Mouse (Mus musculus) ES-CJ7 (cell line): ENCODE measurements around the gene Clcn6.

Source experiments
- DNase-seq: peaks from one replicate; pipeline ENCODE4 v3.0.0; 2011; ENCODE audit warnings: low read depth, low spot score

Clcn6 gene

DNA sequence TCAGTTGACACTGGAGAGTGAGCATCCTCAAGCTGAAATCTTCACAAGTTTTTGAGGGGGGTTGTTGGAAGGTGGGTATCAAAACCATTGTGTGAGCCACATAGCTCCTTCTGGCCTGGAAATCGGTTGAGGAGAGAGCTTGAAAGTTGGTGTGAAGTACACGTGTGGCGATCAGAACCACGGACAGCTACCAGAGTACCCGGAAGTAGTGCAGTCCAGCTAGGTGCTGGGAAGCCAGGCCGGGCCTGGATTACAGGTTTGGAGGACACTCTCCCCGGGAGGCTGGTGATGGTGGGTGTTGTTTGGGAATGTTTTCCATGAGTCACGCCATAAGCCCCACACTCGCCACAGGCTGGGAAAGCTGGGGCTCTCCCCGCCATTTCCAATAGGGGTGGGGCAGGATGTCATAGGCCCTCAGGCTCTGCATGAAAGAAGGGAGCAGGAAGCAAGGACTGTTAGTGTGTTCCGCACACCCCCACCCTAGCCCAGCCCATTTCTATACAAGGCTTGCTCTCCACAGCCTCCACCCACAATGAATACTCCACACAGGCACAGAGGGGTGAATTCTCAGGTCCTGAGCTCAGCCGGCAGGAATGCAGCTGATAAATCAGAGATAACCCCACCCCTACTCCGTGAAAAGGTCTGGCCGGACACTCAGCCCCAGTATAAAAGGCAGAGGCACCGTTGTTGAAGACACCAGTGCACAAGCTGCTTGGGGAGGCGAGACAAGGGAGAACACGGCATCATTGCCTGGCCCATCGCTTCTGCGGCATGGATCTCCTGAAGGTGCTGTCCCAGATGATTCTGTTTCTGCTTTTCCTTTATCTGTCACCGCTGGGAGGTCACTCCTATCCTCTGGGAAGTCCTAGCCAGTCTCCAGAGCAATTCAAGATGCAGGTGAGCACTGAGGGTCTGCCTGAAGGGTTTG lies 53.2 kb downstream of the Clcn6 start, which contains the start of gene Nppb:
TSS of gene Nppb (plus strand) at position 584 of the 928 bp plus-strand sequence.
- DNase-seq = peak; percentile 85

DNA sequence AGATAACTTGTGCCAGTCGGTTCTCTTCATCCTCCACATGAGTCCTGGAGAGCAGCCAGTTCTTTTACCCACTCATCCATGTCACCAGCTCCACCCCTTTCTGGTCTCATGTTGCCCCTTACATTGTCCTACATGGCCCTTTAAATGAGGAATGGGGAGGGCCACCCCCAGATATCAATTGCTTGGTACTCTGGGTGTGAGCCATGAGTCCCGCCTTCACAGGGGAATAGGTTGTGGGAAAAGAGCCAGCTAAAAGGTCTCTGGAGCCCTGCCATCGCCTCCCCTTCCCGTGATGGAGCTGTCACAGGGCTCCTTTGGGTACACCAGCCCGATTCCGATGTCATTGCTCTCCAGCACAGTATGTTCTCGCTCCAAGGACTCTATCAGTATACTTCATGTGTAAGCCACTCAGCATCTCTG lies 59.2 kb downstream of the Clcn6 start:
- no peak for DNase-seq

DNA sequence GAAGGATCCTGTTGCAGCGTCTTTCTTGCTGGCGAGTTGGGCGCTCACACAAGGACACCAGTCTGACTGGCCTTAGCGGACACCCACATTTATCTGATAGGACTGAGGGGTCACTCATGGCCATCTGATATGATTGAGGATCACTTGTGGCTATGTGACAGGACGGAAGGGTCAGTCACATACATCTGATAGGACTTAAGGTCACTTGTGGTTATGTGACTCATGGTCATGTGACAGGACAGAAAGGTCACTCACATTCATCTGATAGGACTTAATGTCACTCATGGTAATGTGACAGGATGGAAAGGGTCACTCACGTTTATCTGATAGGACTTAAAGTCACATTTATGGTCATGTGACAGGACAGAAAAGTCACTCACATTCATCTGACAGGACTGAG lies 60.2 kb downstream of the Clcn6 start:
- DNase-seq = no peak

DNA sequence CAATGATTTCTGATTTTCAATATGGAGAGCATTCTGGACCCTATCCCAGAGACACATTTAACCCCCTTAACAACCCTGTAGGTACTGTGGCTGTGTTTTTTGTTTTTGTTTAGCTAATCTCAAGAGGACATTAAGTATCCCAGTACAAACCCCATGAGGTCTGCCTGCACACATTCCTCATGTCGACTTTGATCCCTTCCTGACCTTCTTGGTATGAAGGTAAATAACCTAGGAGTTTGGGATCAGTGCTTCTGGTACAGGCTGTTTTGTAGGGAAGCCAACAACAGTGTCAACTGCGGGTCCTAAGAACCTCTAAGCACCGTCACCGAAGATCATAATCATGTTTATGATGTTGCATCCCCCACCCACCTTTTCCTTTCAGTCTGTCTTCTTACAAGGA lies 60.9 kb downstream of the Clcn6 start:
- DNase-seq = no peak

DNA sequence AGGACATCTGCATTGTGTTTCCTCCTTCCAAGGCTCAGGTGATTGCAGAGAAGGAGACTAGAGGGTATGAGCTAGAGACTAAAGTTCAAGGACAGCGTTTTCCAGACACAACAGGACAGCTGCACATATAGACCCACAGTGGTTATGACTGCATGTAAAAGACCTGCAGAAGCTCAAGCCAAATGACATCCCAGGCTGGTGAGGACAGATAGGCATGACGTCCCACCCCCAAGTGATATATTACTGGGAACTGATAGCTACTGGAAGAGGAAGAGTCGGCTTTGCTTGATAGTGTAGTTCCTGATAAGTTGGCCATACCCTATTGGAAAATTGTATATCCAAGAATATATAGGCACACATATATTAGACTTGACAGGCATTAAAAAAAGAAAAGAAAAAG lies 62.4 kb downstream of the Clcn6 start:
- no peak for DNase-seq

DNA sequence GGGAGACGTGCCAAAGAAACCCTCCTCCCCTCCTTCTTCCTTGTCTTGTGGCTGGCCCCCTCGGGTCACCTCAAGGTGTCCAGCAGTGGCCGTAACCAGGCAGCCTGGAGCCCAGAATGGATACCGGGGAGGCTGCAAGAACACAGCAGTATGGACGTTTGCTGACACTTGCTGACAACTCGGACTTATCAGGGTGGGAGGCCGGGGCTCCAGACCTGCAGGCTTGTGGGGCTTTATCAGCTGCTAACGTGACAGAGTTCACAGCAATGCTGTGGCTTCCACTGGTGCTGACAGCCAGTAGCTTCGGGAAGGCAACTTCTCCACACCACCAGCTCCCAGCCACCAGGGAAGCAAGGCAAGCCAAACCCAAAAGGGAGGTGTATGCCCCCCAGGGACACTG lies 69.3 kb downstream of the Clcn6 start:
- DNase-seq = no peak

DNA sequence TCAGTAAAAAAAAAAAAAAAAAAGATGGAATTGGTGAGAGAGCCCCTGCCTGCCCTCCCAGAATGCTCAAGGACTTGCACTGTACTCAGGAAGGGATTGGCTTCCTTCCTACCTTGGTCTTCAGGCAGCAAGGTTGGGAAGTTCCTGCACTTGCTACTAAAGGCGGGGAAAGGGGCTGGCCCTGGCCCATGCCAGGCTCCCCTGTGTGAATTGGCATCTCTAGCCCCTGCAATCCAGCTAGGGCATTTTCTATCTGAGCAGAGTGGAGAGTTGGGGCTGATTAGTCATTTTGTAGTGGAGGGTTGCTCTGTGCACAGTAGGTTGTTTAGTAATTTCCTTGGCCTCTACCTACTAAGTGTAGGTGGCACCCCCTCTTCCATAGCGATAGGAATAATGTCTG lies 69.8 kb downstream of the Clcn6 start:
- DNase-seq = no peak

DNA sequence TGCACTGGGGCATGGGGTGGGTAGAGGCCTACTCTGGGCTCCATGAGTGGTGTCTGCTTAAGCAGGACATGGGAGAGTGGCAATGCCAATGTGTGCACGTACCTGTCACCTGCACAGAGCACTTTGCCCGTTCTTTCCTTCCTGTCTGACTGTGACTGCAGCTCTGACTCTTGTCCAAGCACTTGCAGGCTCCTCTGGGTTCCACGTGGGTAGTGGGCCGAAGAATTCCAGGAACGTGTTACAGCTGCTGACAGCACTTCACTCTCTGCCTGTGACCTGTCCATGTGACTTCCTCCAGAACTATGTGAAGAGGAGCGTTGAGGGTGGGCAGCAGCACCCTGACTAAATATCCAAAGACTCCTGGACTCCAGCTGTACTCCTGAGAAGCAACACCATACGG lies 72.9 kb downstream of the Clcn6 start:
- DNase-seq = no peak

DNA sequence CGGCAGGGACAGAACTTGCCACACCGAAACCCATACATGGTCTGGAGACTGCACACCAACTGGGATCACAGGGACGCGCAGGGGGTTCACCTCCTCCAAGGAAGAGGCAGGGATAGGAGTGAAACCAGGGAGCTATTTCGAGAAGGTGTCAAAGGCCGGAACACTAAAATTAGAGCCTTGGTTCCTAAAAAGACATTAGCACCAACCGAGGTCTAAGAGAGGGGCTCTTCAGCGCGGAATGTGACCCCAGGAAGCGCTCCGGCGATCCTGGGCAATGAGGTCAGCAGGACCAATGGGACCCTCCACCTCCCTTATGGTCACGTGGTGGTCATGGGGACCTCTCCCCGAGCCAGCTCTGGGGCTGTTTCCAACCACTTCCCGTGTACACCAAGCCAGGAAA lies 75.0 kb downstream of the Clcn6 start:
- DNase-seq = no peak

DNA sequence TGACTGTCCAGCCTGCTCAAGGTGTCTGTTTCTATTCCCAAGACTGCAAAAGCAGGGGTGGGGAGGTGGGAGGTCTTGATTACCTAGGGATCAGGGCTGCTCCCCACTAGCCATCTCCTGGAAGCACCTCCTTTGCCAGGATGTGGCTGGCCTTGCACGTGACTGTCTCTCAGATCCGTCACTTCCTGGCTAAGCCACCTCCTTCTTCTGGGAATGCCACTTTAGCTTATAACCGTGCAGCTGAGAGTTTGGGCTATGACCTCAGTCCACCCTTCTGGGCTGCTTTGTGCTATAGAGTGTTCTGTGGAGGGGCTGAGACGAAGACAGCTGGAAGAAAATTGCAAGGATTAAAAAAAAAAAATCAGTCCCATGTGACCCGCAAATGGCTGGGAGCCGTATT lies 75.8 kb downstream of the Clcn6 start:
- DNase-seq = no peak

DNA sequence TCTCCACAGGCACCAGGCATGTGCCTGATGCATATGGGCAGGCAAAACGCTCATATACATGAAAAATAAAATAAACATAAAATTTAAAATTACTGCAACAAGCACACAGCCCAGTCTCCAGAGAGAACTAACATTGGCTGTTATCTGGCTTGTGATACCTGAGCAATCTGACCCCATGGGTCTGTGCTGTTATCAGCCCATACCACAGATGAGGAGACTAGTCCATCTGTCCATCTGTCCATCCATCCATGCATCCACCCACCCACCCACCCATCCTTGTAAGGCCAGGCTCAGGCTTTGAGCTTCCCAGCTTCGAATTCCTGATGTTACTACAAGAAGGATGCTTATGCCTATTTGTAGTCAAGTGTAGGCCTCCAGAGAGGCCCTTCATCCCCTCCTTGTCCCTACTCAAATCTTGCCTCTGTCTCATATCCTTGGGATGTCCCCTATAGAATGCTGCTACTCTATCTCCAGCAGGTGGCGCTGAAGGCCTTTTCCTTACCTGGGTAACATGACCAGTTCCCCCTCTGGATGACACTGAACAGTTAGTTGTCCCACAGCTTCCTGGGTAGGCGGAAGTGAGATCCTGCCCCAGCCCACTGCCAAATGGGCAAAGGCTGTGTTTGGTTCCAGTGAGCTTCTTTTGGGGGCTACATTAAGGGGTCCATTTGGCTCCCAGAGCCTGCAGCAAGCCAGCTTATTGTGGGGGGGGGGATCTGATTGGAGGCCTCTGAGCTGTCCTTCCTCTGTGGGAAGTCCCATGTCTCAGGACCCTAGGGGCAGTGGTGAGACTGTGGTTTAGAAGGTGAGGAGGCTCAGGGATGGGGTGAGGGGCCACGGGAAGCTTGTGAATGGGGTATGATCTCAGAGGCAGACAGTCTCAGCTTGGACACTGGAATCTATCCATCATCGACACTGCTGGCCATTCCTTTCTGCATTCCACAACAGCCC lies 78.5 kb downstream of the Clcn6 start:
- DNase-seq = peak; percentile 84

DNA sequence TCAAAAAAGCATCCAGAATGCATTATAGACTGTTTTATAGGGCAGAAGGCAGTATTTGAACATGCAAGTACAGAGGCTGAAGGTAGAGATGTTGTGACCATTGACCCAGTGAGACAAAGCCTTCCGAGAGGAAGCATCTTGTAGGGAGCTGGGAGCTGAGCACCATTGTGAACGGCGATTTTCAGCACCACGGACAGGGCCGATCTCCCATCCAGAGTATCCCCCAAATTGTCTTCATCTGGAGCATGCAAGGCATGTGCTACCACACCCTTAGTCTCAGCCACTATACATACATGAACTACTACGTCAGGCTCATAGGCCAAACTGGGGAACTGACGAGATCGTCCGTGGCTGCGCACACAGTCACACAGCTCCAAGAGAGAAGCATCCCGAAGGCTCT lies 81.5 kb downstream of the Clcn6 start:
- DNase-seq = peak; percentile 58
